Mouse (Mus musculus) adrenal gland (tissue): ENCODE data around the gene Cacna1c.

ENCODE experiments used
- intact Hi-C: fragments of 180-260 bp; cut with DNase I; formaldehyde crosslinking; loops from one replicate; pipeline ENCODE4 v1.15.1; 2025

Cacna1c gene

DNA sequence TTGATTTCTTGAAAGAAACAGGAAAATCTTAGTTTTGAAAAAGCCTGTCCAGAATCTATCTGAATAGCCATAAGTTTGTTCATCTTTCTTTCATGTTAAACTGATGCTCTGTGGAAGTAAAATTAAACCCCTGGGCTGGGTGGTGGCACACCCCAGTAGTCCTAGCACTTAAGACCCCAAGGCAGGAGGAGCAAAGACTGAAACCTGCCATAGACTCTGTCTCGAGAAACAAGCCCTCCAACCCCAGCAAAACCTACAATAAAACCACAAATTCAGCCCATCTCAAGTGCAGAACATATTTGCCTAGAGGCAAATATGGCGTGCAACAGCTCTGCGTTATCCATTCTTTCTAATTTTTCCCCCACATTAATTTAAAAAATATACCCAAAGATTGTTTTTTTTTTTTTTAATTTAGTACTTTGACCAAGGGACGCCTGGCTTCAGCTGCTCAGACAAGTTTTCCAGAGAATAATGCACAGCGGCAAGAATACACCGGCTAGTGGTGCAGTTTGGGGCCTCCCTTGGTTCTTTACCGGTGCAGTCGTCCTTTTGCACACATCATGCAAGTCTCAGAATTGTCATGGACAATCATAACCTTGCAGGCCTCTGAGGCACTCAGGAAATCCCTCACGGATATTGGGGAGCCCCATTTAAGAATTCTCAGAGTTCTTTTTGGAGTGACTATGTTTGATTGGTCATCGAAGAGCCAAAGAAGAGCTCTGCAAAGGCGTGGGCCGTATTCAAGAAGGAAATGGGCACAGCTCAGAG is 21.7 kb downstream of the Cacna1c start:
- intact Hi-C loops = no loop called here

- intact Hi-C loops = no loop called here
These were observed 30.5 kb downstream of the Cacna1c start for GRCm38 (mm10) chr6:119165677-119166076.

DNA sequence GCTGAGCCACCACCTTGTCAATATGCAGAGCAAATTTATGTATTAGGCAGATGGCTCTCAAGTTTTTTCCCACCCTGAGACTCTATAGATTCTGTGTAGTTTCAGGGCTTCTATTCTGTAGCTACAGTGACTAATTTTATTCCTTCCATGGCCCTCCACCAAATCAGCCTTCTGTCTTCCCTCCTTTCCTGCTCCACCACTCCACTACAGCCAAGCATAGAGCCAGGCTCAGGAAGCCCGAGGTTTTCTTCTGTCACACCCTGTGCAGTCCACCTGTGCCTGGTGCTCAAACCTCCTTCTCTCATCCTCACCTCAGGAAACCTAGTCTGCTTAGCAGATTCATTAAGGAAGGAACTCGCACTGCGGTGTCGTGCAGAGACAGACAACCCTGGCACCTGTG is 51.1 kb downstream of the Cacna1c start:
- intact Hi-C loops = no loop called here

- intact Hi-C loops = no loop called here
These were observed 56.7 kb downstream of the Cacna1c start for GRCm38 (mm10) chr6:119139561-119139960.

DNA sequence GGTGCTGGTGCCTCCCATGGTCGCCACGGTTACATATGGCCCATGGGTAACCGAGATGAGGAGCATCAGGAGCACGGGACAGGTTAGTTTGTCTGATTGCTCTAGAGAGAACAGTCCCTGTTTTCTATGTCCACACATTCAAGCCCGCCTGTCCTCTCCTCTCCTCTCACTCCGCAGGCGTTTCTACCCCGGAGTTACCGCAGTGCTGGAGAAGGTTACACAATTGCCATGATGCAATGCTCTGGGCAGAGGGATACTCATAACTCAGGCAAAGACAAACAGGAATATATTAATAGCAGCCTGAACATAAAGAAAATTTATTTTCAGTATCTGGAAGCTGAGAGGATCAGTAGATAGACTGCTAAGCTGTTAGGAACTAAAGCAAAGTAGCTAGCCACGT is 58.5 kb downstream of the Cacna1c start:
- intact Hi-C loops = no loop called here

- intact Hi-C loops = loop anchor here (5.0 kb wide), 1 partner anchor 214 kb away; no protein-coding TSS in a partner anchor
These were observed 63.4 kb downstream of the Cacna1c start for GRCm38 (mm10) chr6:119132863-119133262.

DNA sequence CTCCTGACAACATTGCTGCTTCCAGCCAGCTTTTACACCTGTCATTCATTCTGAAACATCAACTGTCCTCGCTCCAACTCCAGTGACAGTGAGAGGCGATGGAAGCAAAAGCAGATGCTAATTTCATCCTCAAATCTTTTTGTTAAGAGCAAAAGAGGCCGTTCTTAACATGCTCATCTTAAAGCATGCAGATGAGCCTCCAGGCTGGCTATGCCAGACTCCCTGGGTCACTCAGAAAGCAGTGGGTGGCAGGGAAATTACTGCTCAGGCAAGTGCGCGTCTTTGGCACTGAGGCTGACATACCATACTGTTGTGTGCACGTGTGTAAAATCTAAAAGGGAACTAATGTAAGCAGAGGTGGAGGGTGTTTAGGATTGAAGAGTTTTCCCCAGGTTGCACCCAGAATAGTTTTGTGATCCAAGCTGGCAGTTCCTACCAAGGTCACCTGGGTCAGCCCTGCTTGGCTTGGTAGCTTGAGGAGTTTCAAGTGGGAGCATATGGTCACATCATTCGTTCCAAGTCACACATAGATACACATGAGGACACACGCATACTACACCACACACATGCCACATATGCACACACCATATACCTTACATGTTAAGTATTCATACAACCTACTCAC is 64.0 kb downstream of the Cacna1c start:
- intact Hi-C loops = loop anchor here (5.0 kb wide), 1 partner anchor 215 kb away; no protein-coding TSS in a partner anchor

DNA sequence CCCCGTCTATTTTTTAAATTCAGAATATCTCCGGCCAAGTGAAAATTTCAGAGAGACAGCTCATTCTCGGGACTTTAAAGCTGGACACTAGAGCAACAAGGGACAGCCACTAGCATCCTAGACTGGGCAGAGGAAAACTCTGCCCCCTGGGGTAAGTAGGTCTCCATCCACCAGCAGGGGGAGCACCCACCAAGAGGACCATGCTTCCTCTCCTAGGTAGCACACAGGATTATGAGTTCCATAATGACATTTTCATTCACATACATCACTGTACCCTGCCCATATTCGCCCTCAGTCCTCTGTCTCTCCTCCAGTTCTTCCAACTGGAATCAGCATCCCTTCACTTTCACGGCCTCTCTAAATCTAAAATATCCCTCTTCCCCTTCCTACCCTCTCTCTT is 66.6 kb downstream of the Cacna1c start:
- intact Hi-C loops = loop anchor here (5.0 kb wide), 2 partner anchors 218 to 308 kb away; no protein-coding TSS in a partner anchor

GRCm38 (mm10) chr6:119128521-119128920 is 67.7 kb downstream of the Cacna1c start:
- intact Hi-C loops = loop anchor here (5.0 kb wide), 1 partner anchor 309 kb away; no protein-coding TSS in a partner anchor

DNA sequence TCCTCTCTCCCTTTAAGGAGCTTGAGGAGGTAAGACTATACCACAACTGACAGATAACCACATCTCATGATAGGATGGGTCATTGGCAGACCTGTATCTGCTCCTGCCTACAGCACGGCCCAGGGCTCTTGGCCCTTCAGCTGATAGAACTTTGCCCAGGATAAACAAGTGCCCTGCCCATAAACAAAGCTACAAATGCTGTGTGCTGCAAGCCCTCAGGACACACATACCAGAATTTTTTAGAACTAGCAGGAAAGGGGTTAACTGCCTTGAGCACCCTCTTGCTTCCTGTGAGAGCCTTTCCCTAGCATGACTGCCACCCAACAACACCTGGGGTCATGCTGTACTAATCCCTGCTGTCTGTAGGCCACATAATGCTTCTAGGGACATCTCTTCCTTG is 68.1 kb downstream of the Cacna1c start:
- intact Hi-C loops = loop anchor here (5.0 kb wide), 1 partner anchor 309 kb away; no protein-coding TSS in a partner anchor

DNA sequence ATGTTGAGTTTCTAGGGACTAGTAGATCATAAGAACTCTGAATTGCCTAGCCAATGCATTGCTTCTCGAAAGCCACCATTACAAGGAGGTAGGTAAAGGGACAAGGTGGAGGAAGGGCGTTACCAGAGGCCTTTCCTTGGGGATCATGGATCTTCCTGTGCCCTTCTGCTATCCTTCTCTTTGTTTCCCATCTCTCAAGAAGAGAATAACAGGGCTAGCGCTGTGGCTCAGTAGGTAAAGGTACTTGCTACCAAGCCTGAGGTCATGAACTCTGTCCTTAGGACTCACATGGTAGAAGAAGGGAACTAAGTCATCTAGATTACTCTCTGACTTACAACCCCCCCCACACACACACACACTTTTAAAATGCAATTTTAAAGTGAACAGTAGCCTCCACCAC is 69.2 kb downstream of the Cacna1c start:
- intact Hi-C loops = loop anchor here (5.0 kb wide), 1 partner anchor 310 kb away; no protein-coding TSS in a partner anchor

GRCm38 (mm10) chr6:119118371-119118770 is 77.8 kb downstream of the Cacna1c start:
- intact Hi-C loops = no loop called here

- intact Hi-C loops = no loop called here
These were observed 79.9 kb downstream of the Cacna1c start for GRCm38 (mm10) chr6:119116290-119116689.

DNA sequence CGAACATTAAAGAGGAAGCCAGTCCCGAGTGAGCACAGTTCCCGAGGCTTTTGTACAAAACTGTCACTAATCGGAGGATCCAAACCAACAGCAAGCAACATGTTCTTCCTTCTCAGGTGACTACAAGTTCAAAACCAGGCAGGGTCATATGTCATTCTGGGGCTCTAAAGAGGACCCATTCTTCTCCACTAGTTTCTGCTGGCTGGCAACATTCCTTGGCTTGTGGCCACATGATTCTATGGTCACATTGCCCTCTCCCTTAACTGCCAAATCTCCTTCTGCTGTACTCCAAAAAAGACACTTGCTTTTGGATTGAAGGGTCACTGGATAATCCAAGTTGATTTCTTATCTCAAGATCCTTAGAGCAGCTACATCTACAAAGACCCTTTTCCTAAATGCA is 82.9 kb downstream of the Cacna1c start:
- intact Hi-C loops = no loop called here

DNA sequence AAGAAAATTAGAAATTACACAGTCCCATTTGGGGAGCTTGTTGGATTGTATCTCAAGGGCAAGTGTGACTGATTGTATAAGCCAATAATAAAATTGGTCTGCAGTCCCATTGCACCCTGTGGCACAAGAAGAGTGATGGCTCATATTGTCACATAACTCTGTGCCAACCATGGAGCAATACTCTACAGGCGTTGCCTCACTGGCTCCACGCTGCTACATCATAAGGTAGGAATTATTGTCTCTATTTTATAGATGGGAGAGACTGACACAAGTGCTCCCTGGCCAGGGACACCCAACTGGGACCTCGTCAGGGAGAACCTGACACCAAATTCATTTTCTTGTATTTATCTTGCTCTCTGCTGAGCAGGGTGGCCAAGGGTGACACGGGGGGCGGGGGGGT is 85.8 kb downstream of the Cacna1c start:
- intact Hi-C loops = no loop called here

- intact Hi-C loops = loop anchor here (5.0 kb wide), 2 partner anchors 261 to 461 kb away; no protein-coding TSS in a partner anchor
These were observed 87.5 kb downstream of the Cacna1c start for GRCm38 (mm10) chr6:119108466-119109394.

DNA sequence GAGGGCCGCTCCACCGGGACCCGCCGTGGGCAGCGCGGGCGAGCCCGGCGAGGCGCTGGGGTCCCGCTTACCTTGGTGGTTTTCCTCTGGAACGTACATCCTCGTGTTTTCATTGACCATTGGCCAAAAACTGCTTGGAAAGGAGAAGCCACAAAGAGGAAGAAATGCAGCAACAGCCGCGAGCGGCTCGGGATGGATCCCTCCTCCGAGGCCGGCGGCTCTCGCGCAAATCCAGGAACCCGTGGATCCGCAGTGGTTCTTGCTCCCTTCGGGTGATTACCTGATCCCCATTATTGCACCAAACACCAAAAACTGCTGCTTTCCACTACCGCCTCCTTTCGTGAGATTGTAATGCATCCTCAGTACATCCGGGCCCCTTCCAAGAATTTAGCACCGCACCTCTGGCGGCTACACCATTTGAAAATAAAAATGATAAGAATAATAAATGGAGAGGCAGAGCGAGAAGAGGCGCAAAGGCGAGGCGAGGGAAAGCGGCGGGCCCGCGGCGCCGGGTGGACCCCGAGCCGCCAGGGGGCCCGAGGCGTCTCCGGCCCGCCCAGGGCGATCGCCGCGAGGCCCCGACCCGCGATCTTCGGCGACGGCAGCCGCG is 88.3 kb downstream of the Cacna1c start:
- intact Hi-C loops = loop anchor here (5.0 kb wide), 2 partner anchors 261 to 461 kb away; no protein-coding TSS in a partner anchor

GRCm38 (mm10) chr6:119107140-119107855 is 88.9 kb downstream of the Cacna1c start:
- intact Hi-C loops = loop anchor here (5.0 kb wide), 2 partner anchors 260 to 460 kb away; no protein-coding TSS in a partner anchor

DNA sequence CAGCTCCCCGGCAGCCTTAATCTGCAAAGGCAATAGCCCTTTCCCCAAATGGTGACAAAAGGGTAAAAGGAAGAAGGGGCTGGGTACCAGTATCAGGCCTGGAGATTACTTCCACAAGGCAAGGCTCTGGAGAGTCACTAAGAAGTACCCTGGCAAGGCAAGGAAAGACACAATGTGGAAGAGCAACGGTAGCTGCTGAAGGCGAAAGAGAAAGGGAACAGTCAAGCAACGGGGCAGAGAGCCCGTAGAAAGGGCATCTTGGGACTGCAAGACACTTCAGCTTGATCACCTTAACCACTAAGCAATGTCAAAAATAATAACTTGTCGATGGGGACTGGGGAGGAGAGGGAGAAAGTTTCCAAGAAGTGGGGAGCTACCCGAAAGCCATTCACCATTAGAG is 89.5 kb downstream of the Cacna1c start:
- intact Hi-C loops = loop anchor here (5.0 kb wide), 2 partner anchors 259 to 459 kb away; no protein-coding TSS in a partner anchor
